Mouse (Mus musculus) layer of hippocampus, adult 2 months (tissue): ENCODE data around the gene Fam155a. TPM values are rescaled to one million over a fixed set of nuclear protein-coding genes. Genes with fewer than 3 reads are reported as not detected.

Experiments used
- DNase-seq, 2 experiments: peaks; one replicate each; pipeline ENCODE4 v3.0.0; 2022; ENCODE audit warnings: low spot score in 2 of 2
- H3K27ac ChIP-seq: fragments of 200-600 bp; 2 replicates; pipeline ENCODE4 v1.8.1; 2022
- H3K4me3 ChIP-seq: fragments of 200-600 bp; 2 replicates; pipeline ENCODE4 v1.8.1; 2022; ENCODE audit warnings: mild to moderate bottlenecking
- CTCF ChIP-seq: fragments of 200-600 bp; conservative IDR thresholded peaks from 2 replicates; pipeline ENCODE4 v1.8.1; 2022; ENCODE audit warnings: antibody characterized with exemption, mild to moderate bottlenecking, moderate library complexity
- total RNA-seq, 2 experiments: library from RNA; stranded (reverse); gene quantifications; 2 replicates each; pipeline ENCODE4 v1.2.3; 2021

Fam155a gene
- total RNA-seq, 2 experiments from 2014 or later: 123 to 128 TPM

DNA sequence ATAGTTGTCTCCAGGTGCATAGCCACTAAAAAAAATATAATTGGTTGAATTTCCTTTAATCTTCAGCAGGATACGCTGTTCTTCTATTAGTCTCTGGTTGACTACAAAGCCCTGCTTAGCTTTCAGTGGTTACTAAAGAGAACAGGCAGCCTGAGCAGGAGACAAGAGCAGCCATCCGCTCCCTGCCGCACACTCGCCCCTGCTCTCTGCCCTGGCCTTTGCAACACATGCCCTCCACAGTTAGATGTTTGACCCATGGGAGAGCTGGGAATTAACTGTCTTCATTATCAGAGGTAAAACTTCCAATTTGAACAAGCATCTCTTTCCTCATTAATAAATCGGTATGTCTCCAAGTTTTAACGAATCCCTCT, 435.0 kb downstream of the Fam155a start:
- no peak overlapping the region for H3K4me3 ChIP-seq
- TF ChIP-seq CTCF: 0 out of 2 replicates have a peak, but pooled peaks have one; percentile 8
- DNase-seq: no peak
- H3K27ac ChIP-seq: no peak overlapping the region

DNA sequence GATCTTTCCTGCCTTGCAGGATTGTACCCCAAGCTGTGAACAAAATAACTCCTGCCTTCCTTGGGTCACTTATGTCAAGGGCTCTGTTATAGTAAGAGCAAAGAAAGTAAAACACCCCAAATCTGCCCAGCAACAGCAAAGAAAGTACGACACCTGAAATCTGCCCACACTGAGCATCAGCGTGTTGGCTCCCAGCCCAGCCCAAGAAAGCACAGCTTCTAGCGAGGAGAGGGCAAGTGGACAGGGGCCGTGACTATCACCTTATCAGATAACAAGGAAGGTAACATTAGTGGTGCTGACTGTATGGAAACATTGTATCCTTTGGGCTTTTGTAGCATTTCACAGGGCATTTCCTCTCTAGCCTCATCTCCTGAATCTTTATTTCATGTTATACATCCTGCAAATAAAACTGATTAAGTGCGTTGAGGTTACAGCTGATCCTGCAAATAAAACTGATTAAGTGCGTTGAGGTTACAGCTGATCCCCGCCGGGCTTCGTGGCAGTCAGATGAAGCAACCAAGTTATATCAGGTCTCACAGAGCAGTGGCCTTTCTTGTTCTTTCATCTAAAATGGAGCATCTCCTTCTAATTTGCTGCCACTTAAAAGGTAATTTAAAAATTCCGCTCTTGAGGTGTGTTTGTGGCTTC, 435.6 kb downstream of the Fam155a start:
- no peak for TF ChIP-seq CTCF
- Histone ChIP-seq H3K27ac (no peak overlapping the region), H3K4me3 (no peak overlapping the region)
- no peak for DNase-seq

DNA sequence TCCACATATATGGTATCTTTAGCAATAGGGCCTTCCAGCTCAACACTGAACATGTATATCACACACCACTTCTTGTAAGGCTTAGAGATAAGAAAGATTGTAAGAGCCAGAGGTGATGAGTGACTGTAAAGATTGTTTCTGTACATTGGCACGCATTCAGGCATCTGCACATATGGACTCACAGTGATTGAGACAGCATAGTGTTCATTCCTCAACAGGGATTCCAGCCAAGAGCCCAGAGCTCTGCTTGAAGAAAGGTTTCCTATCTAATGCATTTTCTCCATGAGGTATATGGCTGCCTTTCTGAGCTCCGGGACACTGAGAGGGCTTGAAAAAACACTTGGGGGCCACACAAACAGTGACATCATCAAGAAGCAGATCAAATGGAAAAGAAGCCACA, 438.2 kb downstream of the Fam155a start:
- DNase-seq: no peak
- H3K4me3 ChIP-seq: no peak overlapping the region
- no peak overlapping the region for H3K27ac ChIP-seq
- no peak for TF ChIP-seq CTCF

DNA sequence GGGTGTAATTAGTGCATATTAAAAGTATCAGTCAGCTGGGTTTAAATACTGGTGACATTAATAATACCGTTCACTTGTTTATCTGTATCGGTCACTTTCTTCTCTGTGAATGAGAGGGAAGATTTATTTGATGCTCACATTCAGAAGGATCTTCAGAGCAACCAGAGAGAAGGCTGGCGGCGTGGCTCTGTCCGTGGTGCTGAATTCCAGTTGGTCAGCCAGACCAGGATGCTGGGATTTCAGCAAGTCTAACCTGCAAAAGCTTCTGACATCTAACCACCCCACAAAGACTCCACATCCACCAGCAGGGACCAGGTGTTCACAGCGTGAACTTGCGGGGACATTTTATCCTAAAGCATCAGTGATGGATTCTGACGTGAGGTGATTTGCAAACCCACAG, 461.5 kb downstream of the Fam155a start:
- no peak overlapping the region for H3K27ac ChIP-seq
- H3K4me3 ChIP-seq: no peak overlapping the region

DNA sequence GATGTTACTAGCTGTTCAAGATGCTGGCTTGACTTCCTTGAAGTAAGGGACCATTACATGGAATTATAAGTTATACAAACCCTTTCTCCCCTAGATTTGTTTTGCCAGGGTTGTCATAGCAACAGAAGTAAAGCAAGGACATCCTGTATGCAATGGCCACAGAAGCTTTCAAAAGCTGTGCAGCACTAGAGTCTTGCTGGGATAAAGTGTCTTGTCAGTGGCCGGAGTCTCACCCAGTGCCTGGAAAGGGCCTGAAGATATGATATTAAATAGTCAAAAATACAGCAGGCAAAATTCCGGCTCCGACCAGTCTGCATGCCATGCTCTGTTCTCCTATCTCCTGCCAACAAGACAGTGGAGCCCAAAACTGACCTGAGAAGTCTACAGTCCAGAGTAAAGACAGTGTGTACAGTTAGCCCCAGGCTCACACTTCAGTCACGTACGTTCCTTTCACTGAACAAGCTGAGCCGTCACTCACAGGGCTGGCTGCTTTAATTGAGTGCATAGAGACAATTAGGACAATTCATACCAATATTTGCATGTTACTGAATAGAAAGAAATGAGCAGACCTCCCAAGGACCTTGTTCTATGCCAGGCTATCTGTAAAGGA, 467.3 kb downstream of the Fam155a start:
- H3K4me3 ChIP-seq: no peak overlapping the region
- no peak for DNase-seq
- H3K27ac ChIP-seq: no peak overlapping the region
- TF ChIP-seq CTCF: no peak

More for the DNA sequence above, 461.5 kb downstream of the Fam155a start:
- DNase-seq: no peak
- no peak for TF ChIP-seq CTCF

DNA sequence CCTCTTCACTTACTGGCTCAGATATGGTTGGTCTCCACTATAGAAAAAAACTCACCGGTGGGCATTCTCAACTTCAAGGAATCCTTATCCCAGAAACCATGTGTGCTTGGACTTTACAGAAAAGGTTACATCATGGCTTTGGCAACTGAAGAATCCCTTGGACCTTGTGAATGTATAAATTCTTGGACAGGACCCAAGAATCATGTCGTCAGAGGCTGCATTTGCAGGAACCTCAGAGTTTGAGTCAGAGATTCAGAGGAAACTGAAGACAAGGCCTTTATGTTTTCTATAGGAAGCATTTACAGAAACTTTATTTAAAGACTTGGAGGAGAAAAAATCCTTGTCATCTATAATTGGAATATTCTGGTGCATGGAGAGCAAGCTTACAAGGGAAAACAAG, 475.9 kb downstream of the Fam155a start:
- no peak overlapping the region for H3K27ac ChIP-seq
- no peak for DNase-seq
- TF ChIP-seq CTCF: no peak

DNA sequence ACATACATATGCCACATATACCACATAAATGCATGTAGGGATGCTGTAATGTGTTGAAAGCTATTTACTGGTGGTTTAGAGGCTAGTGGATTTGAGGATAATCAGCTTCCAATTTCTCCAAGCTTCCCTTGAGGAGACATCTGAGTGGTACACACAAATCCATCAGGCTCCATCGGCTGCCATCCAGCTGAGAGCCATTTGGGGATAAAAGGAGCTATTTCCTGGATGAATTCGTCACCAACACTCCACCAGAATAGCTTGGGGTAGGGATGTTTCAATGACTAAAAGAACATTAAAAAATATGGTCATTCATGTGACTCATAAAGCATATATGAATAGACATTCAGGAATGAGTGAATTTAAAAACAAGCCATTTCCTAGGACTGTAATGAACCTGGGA, 478.4 kb downstream of the Fam155a start:
- Histone ChIP-seq H3K27ac (no peak overlapping the region), H3K4me3 (no peak overlapping the region)
- TF ChIP-seq CTCF: no peak
- DNase-seq: no peak

More for the DNA sequence above, 475.9 kb downstream of the Fam155a start:
- no peak overlapping the region for H3K4me3 ChIP-seq

DNA sequence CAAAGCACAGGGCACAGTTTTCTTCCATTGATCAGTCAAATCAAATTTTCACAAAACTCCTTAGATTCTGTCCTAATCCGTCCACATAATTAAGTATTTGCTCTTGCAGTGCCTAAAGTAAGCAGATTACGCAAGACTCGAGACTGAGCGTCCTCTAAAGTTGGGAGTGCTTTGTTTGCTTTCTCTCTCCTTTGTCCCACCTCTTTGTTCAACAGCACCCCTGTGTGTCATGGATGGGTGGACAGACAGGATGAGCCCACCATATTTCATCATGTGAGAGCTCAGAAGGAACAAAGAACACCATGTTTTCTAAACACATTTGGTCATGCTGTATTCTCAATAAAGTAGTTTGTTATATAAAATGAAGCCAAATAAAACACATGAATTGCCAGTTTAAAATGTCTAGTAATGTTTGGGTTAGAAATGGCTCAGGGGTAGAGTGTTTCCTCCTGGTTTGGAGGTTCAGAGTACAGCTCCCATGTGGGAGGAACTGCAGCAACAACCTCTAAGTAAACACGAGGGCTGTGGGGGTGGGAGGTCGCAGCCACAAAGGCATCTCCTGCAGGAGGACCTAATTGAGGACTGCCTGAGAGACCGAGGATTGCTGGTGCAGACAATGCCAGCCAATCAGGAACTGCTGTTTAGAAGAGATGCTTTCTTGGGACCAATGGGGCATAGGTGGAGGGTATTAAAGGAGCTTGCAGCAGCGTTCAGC, 482.8 kb downstream of the Fam155a start:
- no peak for DNase-seq
- Histone ChIP-seq H3K27ac (no peak overlapping the region), H3K4me3 (no peak overlapping the region)
- no peak for TF ChIP-seq CTCF

DNA sequence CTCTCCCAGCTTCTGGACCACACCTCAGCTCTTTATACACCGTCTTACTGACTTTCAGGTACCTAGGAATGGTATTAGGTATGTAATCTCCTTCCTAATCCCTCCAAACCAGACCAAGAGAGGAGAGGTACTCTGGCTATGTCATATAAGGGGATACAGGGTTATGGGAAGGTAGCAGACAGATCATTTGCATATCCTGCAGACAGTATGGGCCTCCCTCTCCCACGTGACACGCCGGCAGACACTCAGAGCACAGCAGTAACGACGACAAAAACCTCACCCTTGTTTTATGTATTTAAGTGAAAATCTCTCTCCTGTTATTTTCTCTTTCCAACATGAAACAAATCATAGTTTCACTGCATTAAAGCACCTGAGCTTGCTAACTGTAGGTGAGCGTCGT, 496.8 kb downstream of the Fam155a start:
- Histone ChIP-seq H3K4me3 (no peak overlapping the region), H3K27ac (no peak overlapping the region)
- TF ChIP-seq CTCF: no peak
- DNase-seq: no peak

DNA sequence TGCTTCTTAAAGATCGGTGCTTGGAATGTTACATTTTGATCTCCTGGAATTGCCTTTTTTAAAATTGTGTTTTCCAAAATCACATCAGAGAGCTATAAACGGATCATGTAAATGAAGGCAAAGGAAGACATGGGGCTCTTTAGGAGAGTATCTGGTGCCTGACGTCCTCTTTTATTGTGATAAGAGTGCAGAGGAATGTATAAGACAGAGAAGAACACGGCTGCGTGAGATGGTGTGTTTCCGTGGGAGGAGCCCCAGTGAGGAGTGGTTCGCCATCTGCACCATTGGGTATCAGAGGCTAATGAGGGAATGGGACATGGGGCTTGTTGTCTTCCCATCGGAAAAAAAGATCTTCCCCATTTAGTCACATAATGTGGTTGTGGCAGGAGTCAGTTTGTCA, 506.6 kb downstream of the Fam155a start:
- H3K4me3 ChIP-seq: no peak overlapping the region
- H3K27ac ChIP-seq: no peak overlapping the region
- no peak for TF ChIP-seq CTCF
- no peak for DNase-seq

DNA sequence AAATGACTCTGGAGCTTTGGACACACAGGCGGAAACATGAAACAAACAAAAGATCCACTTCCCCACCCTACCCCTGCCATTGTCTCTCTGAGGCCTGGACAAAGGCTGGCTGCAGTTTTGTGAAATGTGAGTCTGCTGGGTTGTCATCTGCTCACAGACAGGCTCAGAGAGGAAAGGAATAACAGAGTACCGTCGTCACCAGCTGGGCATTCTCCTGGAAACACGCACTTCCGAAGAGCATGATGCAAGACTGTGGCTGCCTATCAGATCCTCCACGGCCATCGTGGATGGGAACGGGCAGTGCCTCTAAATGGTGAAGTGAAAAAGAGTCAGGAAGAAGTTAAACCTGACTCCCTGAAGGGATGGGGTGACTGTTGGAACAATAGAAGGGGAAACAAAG, 509.4 kb downstream of the Fam155a start:
- no peak for TF ChIP-seq CTCF
- DNase-seq: no peak

DNA sequence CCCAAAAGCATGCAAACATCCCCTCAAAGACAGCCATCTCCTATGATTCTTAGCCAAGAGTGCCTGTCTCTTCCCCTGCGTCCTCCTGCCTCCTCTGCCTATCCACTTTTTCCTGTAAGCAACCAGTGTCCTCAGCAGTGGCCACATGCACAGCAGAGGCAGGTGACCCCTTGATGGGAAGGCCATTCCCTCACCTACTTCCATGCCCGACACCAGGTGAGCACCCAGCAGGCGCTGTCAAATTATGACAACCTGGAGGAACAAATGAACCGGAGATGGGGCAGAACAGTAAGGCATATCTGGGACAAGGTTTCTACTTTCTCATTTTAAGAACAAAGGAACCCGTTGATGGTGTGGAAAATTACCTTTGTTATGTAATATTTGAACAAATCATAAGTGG, 515.6 kb downstream of the Fam155a start:
- no peak overlapping the region for H3K4me3 ChIP-seq
- TF ChIP-seq CTCF: no peak

More for the DNA sequence above, 509.4 kb downstream of the Fam155a start:
- Histone ChIP-seq H3K4me3 (no peak overlapping the region), H3K27ac (no peak overlapping the region; the same call in 1 of the 2 replicates)

DNA sequence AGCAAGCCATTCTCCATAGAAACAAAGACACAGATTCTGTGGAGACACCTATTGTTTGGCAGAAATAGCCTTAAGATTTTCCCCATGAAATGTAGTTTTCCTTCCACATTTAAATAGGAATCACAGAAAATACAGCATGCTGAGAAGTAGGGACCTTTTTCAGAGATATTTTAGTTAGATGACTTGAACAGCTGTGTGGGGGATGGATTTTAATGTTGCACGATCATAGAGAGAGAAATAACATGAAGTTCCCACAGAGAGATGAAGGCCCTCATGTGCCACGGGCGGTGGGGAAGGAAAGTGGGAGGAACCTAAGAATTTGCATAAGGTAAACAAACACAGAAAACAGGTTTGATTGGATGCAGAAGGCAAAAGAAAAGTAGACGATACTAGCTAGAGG, 518.0 kb downstream of the Fam155a start:
- TF ChIP-seq CTCF: no peak
- H3K4me3 ChIP-seq: no peak overlapping the region
- DNase-seq: peak in 1 of 2 experiments; percentile 42
- H3K27ac ChIP-seq: peak overlapping the region; percentile 81

More for the DNA sequence above, 515.6 kb downstream of the Fam155a start:
- DNase-seq: no peak
- no peak overlapping the region for H3K27ac ChIP-seq
